Mouse (Mus musculus) CH12.LX (cell line): ENCODE results near the gene Atp5j2. TPM values are rescaled to one million over a fixed set of nuclear protein-coding genes. Genes with fewer than 3 reads are reported as not detected.

Source experiments
- DNase-seq: peaks from one replicate; pipeline ENCODE4 v3.0.0-alpha.2; 2013; ENCODE audit errors: extremely low read depth
- H3K27ac ChIP-seq: 2 replicates; pipeline ENCODE4 v1.5.1; 2012; ENCODE audit warnings: low read depth, mild to moderate bottlenecking, control low read depth, moderate library complexity; ENCODE audit not compliant: insufficient read depth
- H3K27me3 ChIP-seq: replicated peaks from 2 replicates; pipeline ENCODE3; 2012; ENCODE audit warnings: inconsistent platforms
- H3K36me3 ChIP-seq, 2 experiments: replicated peaks in 1 of 2; 2 replicates each; pipeline versions ENCODE3 to v1.6.1; 2012; ENCODE audit warnings: inconsistent platforms in 1 of 2, low read length in 1 of 2, mild to moderate bottlenecking in 1 of 2, mixed read lengths in 1 of 2, moderate library complexity in 1 of 2; ENCODE audit not compliant: control insufficient read depth in 1 of 2, insufficient read depth in 1 of 2
- H3K4me1 ChIP-seq, 2 experiments: 2 replicates each; pipeline ENCODE4 v1.6.1; 2012; ENCODE audit warnings: inconsistent platforms in 1 of 2, moderate library complexity in 1 of 2; ENCODE audit not compliant: insufficient read depth in 2 of 2, control insufficient read depth in 1 of 2
- H3K4me2 ChIP-seq: 2 replicates; pipeline ENCODE4 v1.6.1; 2012; ENCODE audit warnings: low read depth, mild to moderate bottlenecking, control low read depth; ENCODE audit not compliant: poor library complexity, insufficient read depth, severe bottlenecking
- H3K4me3 ChIP-seq, 3 experiments: fragments of 150-350 bp in 1 of 3; sonication (generic) in 1 of 3; replicated peaks in 1 of 3; 2 replicates each; pipeline versions ENCODE3 to v1.5.1; 2011 to 2012; ENCODE audit warnings: low read depth in 2 of 3, low read length in 2 of 3, mild to moderate bottlenecking in 2 of 3, moderate library complexity in 2 of 3, control low read depth in 1 of 3, improper control_type of control experiment in 1 of 3, inconsistent platforms in 1 of 3, mixed read lengths in 1 of 3; ENCODE audit not compliant: poor library complexity in 1 of 3
- H3K79me2 ChIP-seq: replicated peaks from 2 replicates; pipeline ENCODE4 v1.6.1; 2012; ENCODE audit warnings: mild to moderate bottlenecking, moderate library complexity; ENCODE audit not compliant: control insufficient read depth, poor library complexity, insufficient read depth, severe bottlenecking; ENCODE audit errors: extremely low read depth
- H3K9ac ChIP-seq: 2 replicates; pipeline ENCODE4 v1.6.1; 2012; ENCODE audit warnings: low read depth, mild to moderate bottlenecking, control low read depth, moderate library complexity; ENCODE audit not compliant: insufficient read depth
- H3K9me3 ChIP-seq: replicated peaks from 2 replicates; pipeline ENCODE3; 2012; ENCODE audit warnings: low read length, inconsistent platforms, mixed read lengths
- BHLHE40 ChIP-seq: IDR thresholded peaks from 2 replicates; pipeline ENCODE4 v1.6.1; 2011; ENCODE audit warnings: mild to moderate bottlenecking, low read depth, low read length, improper control_type of control experiment
- CHD1 ChIP-seq: IDR thresholded peaks from 2 replicates; pipeline ENCODE4 v1.6.1; 2012; ENCODE audit warnings: low read depth, low read length, improper control_type of control experiment, inconsistent platforms
- CHD2 ChIP-seq: IDR thresholded peaks from 2 replicates; pipeline ENCODE4 v1.6.1; 2011; ENCODE audit warnings: low read length, improper control_type of control experiment
- E2F4 ChIP-seq: IDR thresholded peaks from 2 replicates; pipeline ENCODE4 v1.6.1; 2011; ENCODE audit warnings: low read depth, low read length, improper control_type of control experiment; ENCODE audit not compliant: insufficient replicate concordance
- ELF1 ChIP-seq: IDR thresholded peaks from 2 replicates; pipeline ENCODE4 v1.6.1; 2014; ENCODE audit warnings: low read depth, mild to moderate bottlenecking, inconsistent platforms, low read length, improper control_type of control experiment
- GABPA ChIP-seq: IDR thresholded peaks from 2 replicates; pipeline ENCODE4 v1.6.1; 2012; ENCODE audit warnings: low read depth, low read length, improper control_type of control experiment, inconsistent platforms; ENCODE audit not compliant: insufficient replicate concordance
- HCFC1 ChIP-seq: IDR thresholded peaks from 2 replicates; pipeline ENCODE4 v1.6.1; 2012; ENCODE audit warnings: low read depth, mild to moderate bottlenecking, inconsistent platforms, low read length, improper control_type of control experiment
- IRF4 ChIP-seq: IDR thresholded peaks from 2 replicates; pipeline ENCODE4 v1.6.1; 2014; ENCODE audit warnings: low read depth, mild to moderate bottlenecking, inconsistent platforms, low read length, improper control_type of control experiment
- JUN ChIP-seq: IDR thresholded peaks from 2 replicates; pipeline ENCODE4 v1.6.1; 2011; ENCODE audit warnings: low read depth, mild to moderate bottlenecking, low read length, improper control_type of control experiment, moderate library complexity; ENCODE audit not compliant: insufficient read depth
- JUND ChIP-seq: conservative IDR thresholded peaks from 2 replicates; pipeline ENCODE4 v1.6.1; 2011; ENCODE audit warnings: low read depth, low read length, improper control_type of control experiment
- KAT2A ChIP-seq: IDR thresholded peaks from 2 replicates; pipeline ENCODE4 v1.6.1; 2012; ENCODE audit warnings: low read length, improper control_type of control experiment, inconsistent platforms; ENCODE audit not compliant: insufficient replicate concordance
- MAFK ChIP-seq: IDR thresholded peaks from 2 replicates; pipeline ENCODE4 v1.6.1; 2011; ENCODE audit warnings: low read length, improper control_type of control experiment; ENCODE audit not compliant: insufficient replicate concordance
- MAZ ChIP-seq: IDR thresholded peaks from 2 replicates; pipeline ENCODE4 v1.6.1; 2012; ENCODE audit warnings: low read depth, mild to moderate bottlenecking, inconsistent platforms, low read length, improper control_type of control experiment, moderate library complexity
- MEF2A ChIP-seq: IDR thresholded peaks from 2 replicates; pipeline ENCODE4 v1.6.1; 2014; ENCODE audit warnings: low read depth, mild to moderate bottlenecking, inconsistent platforms, low read length, improper control_type of control experiment, borderline replicate concordance
- MXI1 ChIP-seq: IDR thresholded peaks from 2 replicates; pipeline ENCODE4 v1.6.1; 2011; ENCODE audit warnings: mild to moderate bottlenecking, low read depth, low read length, improper control_type of control experiment
- NELFE ChIP-seq: IDR thresholded peaks from 2 replicates; pipeline ENCODE4 v1.6.1; 2011; ENCODE audit warnings: low read depth, low read length, improper control_type of control experiment
- NRF1 ChIP-seq: IDR thresholded peaks from 2 replicates; pipeline ENCODE4 v1.6.1; 2014; ENCODE audit warnings: low read depth, mild to moderate bottlenecking, inconsistent platforms, low read length, improper control_type of control experiment, moderate library complexity
- POLR2A ChIP-seq: IDR thresholded peaks from 2 replicates; pipeline ENCODE4 v1.6.1; 2011; ENCODE audit warnings: low read depth, mild to moderate bottlenecking, improper control_type of control experiment, low read length
- SIN3A ChIP-seq: IDR thresholded peaks from 2 replicates; pipeline ENCODE4 v1.6.1; 2012; ENCODE audit warnings: low read length, improper control_type of control experiment, inconsistent platforms
- TBP ChIP-seq: conservative IDR thresholded peaks from 2 replicates; pipeline ENCODE4 v1.6.1; 2011; ENCODE audit warnings: low read depth, low read length, improper control_type of control experiment
- TCF12 ChIP-seq: IDR thresholded peaks from 2 replicates; pipeline ENCODE4 v1.6.1; 2014; ENCODE audit warnings: low read depth, mild to moderate bottlenecking, inconsistent platforms, low read length, improper control_type of control experiment
- USF2 ChIP-seq: conservative IDR thresholded peaks from 2 replicates; pipeline ENCODE4 v1.6.1; 2011; ENCODE audit warnings: low read depth, low read length, improper control_type of control experiment
- ZC3H11A ChIP-seq: IDR thresholded peaks from 2 replicates; pipeline ENCODE4 v1.6.1; 2012; ENCODE audit warnings: low read depth, mild to moderate bottlenecking, inconsistent platforms, low read length, improper control_type of control experiment
- ZKSCAN1 ChIP-seq: IDR thresholded peaks from 2 replicates; pipeline ENCODE4 v1.6.1; 2012; ENCODE audit warnings: low read depth, inconsistent platforms, low read length, improper control_type of control experiment, borderline replicate concordance
- ZMIZ1 ChIP-seq: IDR thresholded peaks from 2 replicates; pipeline ENCODE4 v1.6.1; 2012; ENCODE audit warnings: low read depth, mild to moderate bottlenecking, inconsistent platforms, low read length, improper control_type of control experiment
- ZNF384 ChIP-seq: IDR thresholded peaks from 2 replicates; pipeline ENCODE4 v1.6.1; 2012; ENCODE audit warnings: low read depth, low read length, improper control_type of control experiment, inconsistent platforms
- dilution Hi-C: fragments of 300-500 bp; cut with MboI; formaldehyde crosslinking; loops from 2 replicates; pipeline ENCODE4 v1.14.3; 2020; ENCODE audit warnings: low sequenced_read_pairs; ENCODE audit not compliant: extremely low pct_unique_long_range_greater_than_20kb, extremely low pct_ligation_motif_present
- in situ Hi-C: fragments of 300-500 bp; cut with MboI; formaldehyde crosslinking; loops from 3 replicates; pipeline ENCODE4 v1.14.3; 2019; ENCODE audit warnings: low sequenced_read_pairs, low pct_ligation_motif_present, low pct_unique_long_range_greater_than_20kb, mixed read lengths
- polyA plus RNA-seq: library from polyadenylated mRNA; unstranded; fragments of >175 nt; gene quantifications from 2 replicates; pipeline ENCODE4 v1.2.1, GENCODE M21; 2012; ENCODE audit warnings: low read depth; ENCODE audit not compliant: insufficient read length
- total RNA-seq, 2 experiments: library from RNA; depleted of rRNA; stranded (reverse); fragments of 300-350 nt in 1 of 2; fragments of >200 nt in 1 of 2; gene quantifications; 2 replicates each; pipeline ENCODE4 v1.2.3; 2012 to 2014

The Atp5j2 gene
- total and polyA plus RNA-seq, 3 experiments, result 202 to 440 (median 327) TPM

GRCm38 (mm10) chr5:145203936-145204691 lies 12.3 kb upstream of the Atp5j2 start, which contains the start of gene Zkscan5:
Gene Zkscan5 (plus strand): TSS chr5:145204562.
- dilution Hi-C loops (no loop called here), in situ Hi-C loops (no loop called here)
- peaks cover 10 to 14% of the 10 kb centered on the region in 2 experiments for H3K36me3 ChIP-seq
- H3K4me3 ChIP-seq, result peak within 1 kb of the TSS; percentile 65 to 80 (median 66)
- H3K27me3 ChIP-seq, result no peaks in the 10 kb centered on the region
- no peaks in the 10 kb centered on the region for H3K9me3 ChIP-seq
- H3K9ac ChIP-seq, result peak within 1 kb of the TSS; percentile 85
- peak within 1 kb of the TSS; percentile 41 for H3K27ac ChIP-seq
- peak; percentile 92 for TF ChIP-seq SIN3A
- TF ChIP-seq MAFK, result no peak
- TF ChIP-seq MAZ, result peak; percentile 35; the same call in 1 of the 2 replicates
- TF ChIP-seq IRF4, result peak; percentile 45; the same call in 1 of the 2 replicates
- no peak for TF ChIP-seq USF2
- peak; percentile 30; the same call in 1 of the 2 replicates for TF ChIP-seq JUND
- peak; percentile 54 for TF ChIP-seq CHD2
- TF ChIP-seq KAT2A, result peak; percentile 79; the same call in 1 of the 2 replicates
- no peak for TF ChIP-seq ZKSCAN1
- TF ChIP-seq CHD1, result no peak
- peak; percentile 91 for TF ChIP-seq ELF1
- TF ChIP-seq NRF1, result peak; percentile 13; the same call in 1 of the 2 replicates
- no peak for TF ChIP-seq ZNF384
- TF ChIP-seq TCF12, result peak; percentile 45; the same call in 1 of the 2 replicates
- TF ChIP-seq ZC3H11A, result no peak
- peak; percentile 77 for TF ChIP-seq MXI1
- peak; percentile 68; the same call in 1 of the 2 replicates for TF ChIP-seq ZMIZ1
- TF ChIP-seq BHLHE40, result 0 out of 2 replicates have a peak, but pooled peaks have one; percentile 16
- TF ChIP-seq TBP, result peak; percentile 89; the same call in 1 of the 2 replicates
- TF ChIP-seq HCFC1, result peak; percentile 84
- TF ChIP-seq JUN, result no peak
- peak; percentile 75 for TF ChIP-seq NELFE
- TF ChIP-seq GABPA, result peak; percentile 76; the same call in 1 of the 2 replicates
- peak; percentile 58; the same call in 1 of the 2 replicates for TF ChIP-seq MEF2A
- TF ChIP-seq POLR2A, result peak; percentile 80
- peak; percentile 19; the same call in 1 of the 2 replicates for TF ChIP-seq E2F4
- H3K79me2 ChIP-seq, result peaks cover 20% of the 10 kb centered on the region
- DNase-seq, result peak; percentile 99
- H3K4me1 ChIP-seq, result peaks cover 3 to 35% of the 10 kb centered on the region in 2 experiments; a peak in 3 of 4 replicates
- H3K4me2 ChIP-seq, result peak within 1 kb of the TSS; percentile 65
